Mouse (Mus musculus): ENCODE measurements around the gene R3hdm2.

GRCm38 (mm10) chr10:127338930-127339682 lies 41.0 kb upstream of the R3hdm2 start:
- TF ChIP-seq CTCF (IDR thresholded peaks at IDR 0.05 in 2 of 3, conservative IDR thresholded peaks at IDR 0.05 in 1 of 3; ENCODE audit: control insufficient read depth in 1 of 3, insufficient read depth in 1 of 3, low read depth in 2 of 3, low read length in 3 of 3, poor library complexity in 1 of 3, severe bottlenecking in 1 of 3): peak; percentile 81 to 93 (median 92)
- peak; percentile 40; the same call in 1 of the 2 replicates for TF ChIP-seq HCFC1 (IDR thresholded peaks at IDR 0.05; ENCODE audit: low read depth, low read length)
- TF ChIP-seq ZNF384 (IDR thresholded peaks at IDR 0.05; ENCODE audit: low read depth, low read length): 0 out of 2 replicates have a peak, but pooled peaks have one; percentile 12
- TF ChIP-seq POLR2A (IDR thresholded peaks at IDR 0.05; ENCODE audit: control insufficient read depth in 1 of 2, insufficient read depth in 1 of 2, low read depth in 1 of 2, low read length in 2 of 2, poor library complexity in 1 of 2): no peak
- no peak for TF ChIP-seq MAFK (IDR thresholded peaks at IDR 0.05; ENCODE audit: borderline replicate concordance, low read depth, low read length)
- TF ChIP-seq CHD1 (IDR thresholded peaks at IDR 0.05; ENCODE audit: low read depth, low read length): no peak
- 0 out of 2 replicates have a peak, but pooled peaks have one; percentile 34 for TF ChIP-seq MAX (IDR thresholded peaks at IDR 0.05; ENCODE audit: low read length)
- peak; percentile 38; the same call in 1 of the 2 replicates for TF ChIP-seq ZC3H11A (IDR thresholded peaks at IDR 0.05; ENCODE audit: low read depth, low read length)
- TF ChIP-seq E2F4 (IDR thresholded peaks at IDR 0.05; ENCODE audit: borderline replicate concordance, low read depth, low read length): no peak
- no peak for TF ChIP-seq POLR2AphosphoS2 (IDR thresholded peaks at IDR 0.05; ENCODE audit: low read length)

All from MEL (cell line).